Mouse (Mus musculus): ENCODE results near the gene Pnrc2. TPM values are rescaled to one million over a fixed set of nuclear protein-coding genes. Genes with fewer than 3 reads are reported as not detected.

The Pnrc2 gene
- polyA plus RNA-seq (2012): 7.3 and 10.5 TPM in 2 replicates

GRCm38 (mm10) chr4:135873526-135874202, at the start of gene Pnrc2:
Gene Pnrc2, minus strand, starts transcription at chr4:135873850.
- TF ChIP-seq GATA1 (IDR thresholded peaks at IDR 0.05; ENCODE audit: low read length): no peak

- TF ChIP-seq GATA1 (IDR thresholded peaks at IDR 0.05; ENCODE audit: low read length): no peak
Measured at GRCm38 (mm10) chr4:135922190-135922589, 48.5 kb upstream of the Pnrc2 start.

GRCm38 (mm10) chr4:135921257-135922120, 47.8 kb upstream of the Pnrc2 start:
- no peak for TF ChIP-seq GATA1 (IDR thresholded peaks at IDR 0.05; ENCODE audit: low read length)

- TF ChIP-seq GATA1 (IDR thresholded peaks at IDR 0.05; ENCODE audit: low read length): no peak
Measured at GRCm38 (mm10) chr4:135920304-135921241, 46.9 kb upstream of the Pnrc2 start, which contains the start of gene Fuca1. Gene Fuca1, plus strand, starts transcription at chr4:135920735.

GRCm38 (mm10) chr4:135919280-135919639, 45.6 kb upstream of the Pnrc2 start:
- no peak for TF ChIP-seq GATA1 (IDR thresholded peaks at IDR 0.05; ENCODE audit: low read length)

GRCm38 (mm10) chr4:135918635-135919279, 45.1 kb upstream of the Pnrc2 start:
- TF ChIP-seq GATA1 (IDR thresholded peaks at IDR 0.05; ENCODE audit: low read length): no peak

GRCm38 (mm10) chr4:135913433-135913832, 39.8 kb upstream of the Pnrc2 start:
- no peak for TF ChIP-seq GATA1 (IDR thresholded peaks at IDR 0.05; ENCODE audit: low read length)

- TF ChIP-seq GATA1 (IDR thresholded peaks at IDR 0.05; ENCODE audit: low read length): no peak
Measured at GRCm38 (mm10) chr4:135912835-135913234, 39.2 kb upstream of the Pnrc2 start.

GRCm38 (mm10) chr4:135912164-135912563, 38.5 kb upstream of the Pnrc2 start:
- TF ChIP-seq GATA1 (IDR thresholded peaks at IDR 0.05; ENCODE audit: low read length): no peak

GRCm38 (mm10) chr4:135911531-135911930, 37.9 kb upstream of the Pnrc2 start:
- no peak for TF ChIP-seq GATA1 (IDR thresholded peaks at IDR 0.05; ENCODE audit: low read length)

- no peak for TF ChIP-seq GATA1 (IDR thresholded peaks at IDR 0.05; ENCODE audit: low read length)
Measured at GRCm38 (mm10) chr4:135909326-135910066, 35.8 kb upstream of the Pnrc2 start.

GRCm38 (mm10) chr4:135906633-135907032, 33.0 kb upstream of the Pnrc2 start:
- no peak for TF ChIP-seq GATA1 (IDR thresholded peaks at IDR 0.05; ENCODE audit: low read length)

- TF ChIP-seq GATA1 (IDR thresholded peaks at IDR 0.05; ENCODE audit: low read length): no peak
Measured at GRCm38 (mm10) chr4:135904810-135905209, 31.2 kb upstream of the Pnrc2 start.

GRCm38 (mm10) chr4:135902606-135903242, 29.1 kb upstream of the Pnrc2 start:
- no peak for TF ChIP-seq GATA1 (IDR thresholded peaks at IDR 0.05; ENCODE audit: low read length)

Data from G1E-ER4 (cell line).